Mouse (Mus musculus): Measurements from ENCODE around the gene Olfr380.

DNA sequence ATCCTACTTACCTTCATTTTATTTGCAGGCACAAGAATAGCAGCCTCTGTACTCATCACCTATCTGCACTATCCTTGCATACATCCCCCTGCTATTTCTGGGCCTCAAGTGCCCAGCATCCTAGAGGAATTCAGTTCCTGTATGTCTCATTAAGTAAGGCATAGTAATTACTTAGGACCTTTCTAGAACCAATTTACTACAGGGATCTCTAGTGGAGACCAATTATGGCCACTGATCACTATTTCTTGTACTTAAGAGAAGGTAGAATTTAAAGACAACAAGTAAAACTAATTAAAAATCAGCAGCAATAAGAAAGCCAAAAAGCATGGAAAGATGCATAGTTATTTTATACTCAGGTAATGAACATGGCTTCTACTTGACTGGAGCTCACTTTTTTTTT lies 34.2 kb upstream of the Olfr380 start, which contains the start of gene Olfr381:
- TF ChIP-seq EP300 (IDR thresholded peaks at IDR 0.05; ENCODE audit: low read depth) = no peak
- TF ChIP-seq CTCF (IDR thresholded peaks at IDR 0.05; ENCODE audit: low read depth) = no peak
